Mouse (Mus musculus): ENCODE measurements around the gene Vwa3a. TPM values are rescaled to one million over a fixed set of nuclear protein-coding genes. Genes with fewer than 3 reads are reported as not detected.

The Vwa3a gene
- total RNA-seq, 1 experiment from 2014 or later = not detected

GRCm38 (mm10) chr7:120743366-120744351 lies 4.5 kb downstream of the Vwa3a start:
- ATAC-seq (ENCODE audit: extremely low read depth, insufficient number of reproducible peaks, low FRiP score, poor library complexity, severe bottlenecking) = no peak

GRCm38 (mm10) chr7:120744606-120745005 lies 5.5 kb downstream of the Vwa3a start:
- ATAC-seq (ENCODE audit: extremely low read depth, insufficient number of reproducible peaks, low FRiP score, poor library complexity, severe bottlenecking) = no peak

GRCm38 (mm10) chr7:120746029-120746428 lies 6.9 kb downstream of the Vwa3a start:
- no peak for ATAC-seq (ENCODE audit: extremely low read depth, insufficient number of reproducible peaks, low FRiP score, poor library complexity, severe bottlenecking)

GRCm38 (mm10) chr7:120746821-120747220 lies 7.7 kb downstream of the Vwa3a start:
- no peak for ATAC-seq (ENCODE audit: extremely low read depth, insufficient number of reproducible peaks, low FRiP score, poor library complexity, severe bottlenecking)

- no peak for ATAC-seq (ENCODE audit: extremely low read depth, insufficient number of reproducible peaks, low FRiP score, poor library complexity, severe bottlenecking)
Observed at GRCm38 (mm10) chr7:120748478-120748877, 9.4 kb downstream of the Vwa3a start.

- no peak for ATAC-seq (ENCODE audit: extremely low read depth, insufficient number of reproducible peaks, low FRiP score, poor library complexity, severe bottlenecking)
Observed at GRCm38 (mm10) chr7:120751330-120751729, 12.2 kb downstream of the Vwa3a start.

GRCm38 (mm10) chr7:120751906-120752305 lies 12.8 kb downstream of the Vwa3a start:
- ATAC-seq (ENCODE audit: extremely low read depth, insufficient number of reproducible peaks, low FRiP score, poor library complexity, severe bottlenecking) = no peak

DNA sequence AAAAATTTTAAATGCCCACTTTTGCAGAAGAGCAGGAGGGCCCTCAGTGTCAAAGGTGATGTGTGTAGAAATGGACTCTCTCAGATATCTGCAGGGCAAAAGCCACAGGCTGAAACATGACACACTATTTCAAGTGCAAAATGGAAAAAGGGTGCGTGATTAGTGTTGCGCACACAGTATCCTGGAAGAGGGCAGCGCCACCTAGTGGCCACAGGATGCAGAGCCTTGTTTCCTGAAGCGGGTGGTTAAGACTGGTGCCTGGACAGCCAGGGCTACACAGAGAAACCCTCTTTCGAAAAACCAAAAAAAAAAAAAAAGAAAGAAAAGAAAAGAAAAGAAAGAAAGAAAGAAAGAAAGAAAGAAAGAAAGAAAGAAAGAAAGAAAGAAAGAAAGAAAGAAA lies 15.6 kb downstream of the Vwa3a start:
- peak; percentile 85 for ATAC-seq (ENCODE audit: extremely low read depth, insufficient number of reproducible peaks, low FRiP score, poor library complexity, severe bottlenecking)

DNA sequence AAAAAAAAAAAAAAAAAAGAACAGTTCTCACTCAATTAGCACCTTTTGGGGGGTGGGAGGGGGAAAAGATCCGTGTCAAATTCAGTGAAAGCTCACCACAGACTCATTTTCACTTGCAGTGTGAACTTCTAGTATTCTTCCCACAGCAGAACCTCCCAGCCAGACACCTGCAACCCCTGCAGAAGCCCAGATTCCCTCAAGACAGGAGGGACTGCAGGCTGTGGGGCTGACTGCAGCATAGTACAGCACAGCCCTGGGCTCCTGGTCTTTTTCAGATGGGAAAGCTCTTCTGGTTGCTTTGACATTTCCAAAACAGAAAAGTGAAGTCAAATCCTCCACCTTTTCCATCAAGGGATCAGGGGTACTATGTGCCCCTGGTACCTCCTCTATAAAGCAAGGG lies 28.3 kb downstream of the Vwa3a start:
- no peak for ATAC-seq (ENCODE audit: extremely low read depth, insufficient number of reproducible peaks, low FRiP score, poor library complexity, severe bottlenecking)

DNA sequence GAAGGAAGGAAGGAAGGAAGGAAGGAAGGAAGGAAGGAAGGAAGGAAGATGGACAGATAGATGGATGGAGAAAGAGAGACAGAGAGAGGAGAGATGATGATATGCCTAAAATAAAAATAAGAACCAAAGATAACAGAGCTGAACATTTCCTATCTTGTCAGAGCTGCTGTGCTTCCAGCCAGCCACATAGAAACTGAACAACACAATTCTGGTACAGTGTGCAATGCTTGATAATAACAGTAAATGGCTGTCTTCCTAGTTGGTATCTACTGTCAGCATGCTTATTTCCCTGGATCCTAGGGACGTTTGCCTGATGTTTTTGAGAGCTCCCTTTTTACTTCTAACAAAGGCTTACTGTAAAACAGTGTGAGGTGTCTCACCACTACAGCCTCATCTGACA lies 32.3 kb downstream of the Vwa3a start:
- ATAC-seq (ENCODE audit: extremely low read depth, insufficient number of reproducible peaks, low FRiP score, poor library complexity, severe bottlenecking) = no peak

GRCm38 (mm10) chr7:120778012-120778411 lies 38.9 kb downstream of the Vwa3a start:
- ATAC-seq (ENCODE audit: extremely low read depth, insufficient number of reproducible peaks, low FRiP score, poor library complexity, severe bottlenecking) = no peak

- ATAC-seq (ENCODE audit: extremely low read depth, insufficient number of reproducible peaks, low FRiP score, poor library complexity, severe bottlenecking) = no peak
Observed at GRCm38 (mm10) chr7:120795544-120795943, 56.4 kb downstream of the Vwa3a start.

DNA sequence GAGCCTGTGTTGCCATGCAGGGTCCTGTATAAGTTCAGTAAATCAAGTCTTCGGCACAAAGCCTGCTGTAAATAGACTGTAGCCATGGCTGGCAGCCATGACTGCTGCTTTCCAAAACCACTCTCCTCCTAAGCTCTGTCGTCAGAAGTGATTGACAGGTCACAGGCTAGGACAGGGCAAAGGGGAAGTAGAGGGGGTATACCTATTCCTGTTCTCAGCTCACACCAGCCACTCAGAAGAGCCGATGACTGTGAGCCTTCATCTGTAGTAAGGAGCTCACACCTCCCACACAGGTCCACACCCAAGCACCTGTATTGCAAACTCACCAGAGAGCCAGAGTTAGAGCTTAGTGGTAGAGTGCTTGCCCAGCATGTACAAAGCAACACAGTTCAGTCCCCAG lies 57.3 kb downstream of the Vwa3a start:
- ATAC-seq (ENCODE audit: extremely low read depth, insufficient number of reproducible peaks, low FRiP score, poor library complexity, severe bottlenecking) = no peak

DNA sequence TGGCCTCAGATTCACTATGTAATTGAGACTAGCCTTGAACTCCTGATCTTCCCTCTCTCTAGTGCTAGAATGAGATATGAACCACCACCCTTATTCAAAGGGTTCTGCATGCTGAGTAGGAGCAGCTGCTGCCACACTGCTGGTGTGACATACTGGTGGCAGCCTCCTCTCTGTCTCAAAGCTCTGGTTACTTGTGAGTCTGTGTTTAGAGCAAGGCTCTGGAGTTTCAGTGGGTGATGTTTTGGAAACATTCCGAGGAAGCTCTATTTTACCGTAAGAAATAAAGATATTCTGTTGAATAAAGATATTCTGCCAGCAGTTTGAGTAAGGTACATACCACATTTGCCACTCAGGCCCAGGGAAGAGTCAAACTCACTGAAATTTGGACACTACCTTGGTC lies 64.2 kb downstream of the Vwa3a start:
- no peak for ATAC-seq (ENCODE audit: extremely low read depth, insufficient number of reproducible peaks, low FRiP score, poor library complexity, severe bottlenecking)

GRCm38 (mm10) chr7:120809705-120810104 lies 70.6 kb downstream of the Vwa3a start:
- ATAC-seq (ENCODE audit: extremely low read depth, insufficient number of reproducible peaks, low FRiP score, poor library complexity, severe bottlenecking) = no peak

GRCm38 (mm10) chr7:120811834-120812415 lies 72.8 kb downstream of the Vwa3a start, which contains the start of gene Gm5737:
Gm5737 (plus strand) TSS chr7:120812365.
- ATAC-seq (ENCODE audit: extremely low read depth, insufficient number of reproducible peaks, low FRiP score, poor library complexity, severe bottlenecking) = no peak

DNA sequence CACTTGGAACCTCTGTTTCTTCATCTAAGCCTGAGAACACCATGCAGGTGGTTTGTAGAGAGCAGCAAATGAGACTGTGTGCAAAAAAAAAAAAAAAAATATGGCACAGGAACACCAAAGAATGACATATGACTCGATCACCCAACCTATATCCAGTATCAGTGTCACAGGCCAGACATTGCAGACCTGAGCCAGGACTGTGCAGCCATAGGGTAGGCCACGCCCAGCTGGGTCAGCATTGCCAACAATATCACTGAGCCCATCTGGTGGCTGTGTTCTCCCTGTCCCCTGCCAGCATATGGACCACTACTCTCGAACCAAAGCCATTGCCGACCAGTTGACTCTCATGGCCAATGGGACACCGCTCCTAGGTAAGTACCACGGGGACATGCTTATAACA lies 78.4 kb downstream of the Vwa3a start:
- no peak for ATAC-seq (ENCODE audit: extremely low read depth, insufficient number of reproducible peaks, low FRiP score, poor library complexity, severe bottlenecking)

GRCm38 (mm10) chr7:120819386-120819785 lies 80.3 kb downstream of the Vwa3a start:
- no peak for ATAC-seq (ENCODE audit: extremely low read depth, insufficient number of reproducible peaks, low FRiP score, poor library complexity, severe bottlenecking)

GRCm38 (mm10) chr7:120823248-120823647 lies 84.1 kb downstream of the Vwa3a start:
- ATAC-seq (ENCODE audit: extremely low read depth, insufficient number of reproducible peaks, low FRiP score, poor library complexity, severe bottlenecking) = peak; percentile 65

GRCm38 (mm10) chr7:120825097-120825496 lies 86.0 kb downstream of the Vwa3a start:
- ATAC-seq (ENCODE audit: extremely low read depth, insufficient number of reproducible peaks, low FRiP score, poor library complexity, severe bottlenecking) = no peak

All from neutrophil, adult 5-6 weeks (primary cell).